Mouse (Mus musculus): ENCODE measurements at regions not wholly inside any gene's neighbourhood (a gene's known extent, or its start where the extent isn't known, plus 50 kb on each side); places are given as distances from the start of the nearest gene placed in this dataset.

DNA sequence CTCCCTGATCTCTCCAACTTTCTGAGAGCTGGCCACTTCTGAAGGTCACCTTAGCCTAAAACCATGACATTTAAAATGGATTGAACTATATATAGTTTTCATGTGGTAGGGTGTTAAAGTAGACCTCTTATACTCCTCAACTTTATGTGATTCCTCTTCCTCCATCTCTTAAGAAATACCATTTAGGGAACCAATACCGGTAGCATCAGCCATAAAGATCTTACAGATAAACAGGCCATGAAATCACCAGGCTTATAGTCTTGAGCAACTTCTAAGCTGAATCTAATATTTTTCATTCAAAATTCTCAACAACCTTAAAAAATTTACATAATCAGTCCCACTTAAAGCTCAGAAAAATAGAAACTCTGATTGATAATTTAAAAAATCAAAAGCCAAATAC, 56.2 kb downstream of the Rpl36a-ps1 start:
- DNase-seq: no peak

DNA sequence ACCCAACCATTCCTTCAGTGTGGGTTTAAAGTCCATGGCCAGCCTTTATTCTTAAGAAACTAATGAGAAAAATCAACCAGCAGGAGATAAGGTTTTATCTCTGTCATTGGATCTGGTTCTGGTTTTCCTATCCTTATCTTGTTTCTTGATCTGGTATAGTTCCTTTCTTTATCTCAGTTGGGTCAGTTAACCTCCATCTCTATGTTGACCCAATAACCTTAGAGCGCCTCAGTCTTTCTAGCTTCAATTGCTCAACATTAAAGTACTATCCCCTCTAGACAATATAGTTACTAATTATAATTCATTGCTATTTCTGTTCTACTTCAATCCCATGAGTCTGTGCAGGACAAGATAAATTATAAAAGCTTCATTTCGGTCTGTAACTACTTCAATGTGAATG, 56.7 kb downstream of the Rpl36a-ps1 start:
- no peak for DNase-seq

DNA sequence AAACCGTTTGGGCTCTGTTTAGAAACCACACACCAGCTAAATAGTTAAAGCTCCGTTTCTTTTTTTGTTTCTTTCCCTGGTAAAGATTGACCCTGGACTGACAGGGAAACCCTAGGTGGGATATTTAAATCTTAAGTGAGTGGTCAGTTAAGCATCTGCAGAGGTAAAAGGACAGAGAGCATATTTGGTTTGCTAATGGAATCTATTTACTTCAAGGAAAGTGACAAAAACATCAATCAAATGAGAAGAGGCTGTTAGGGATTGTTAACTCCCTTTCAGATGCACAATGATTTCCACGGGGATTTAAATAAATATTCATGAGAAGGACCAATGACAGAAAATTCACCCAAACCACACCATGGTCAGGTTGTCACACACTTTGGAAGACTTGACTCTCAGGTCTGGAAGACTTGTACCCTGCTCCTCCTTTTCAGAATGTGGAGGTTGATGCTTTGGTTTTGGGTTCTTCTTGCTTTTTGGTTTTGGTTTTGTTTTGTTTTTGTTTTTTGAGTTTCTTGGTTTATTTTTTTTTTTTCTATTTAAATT, 60.7 kb downstream of the Rpl36a-ps1 start:
- DNase-seq: no peak

GRCm38 (mm10) chr14:98929276-98929675, 64.8 kb downstream of the Rpl36a-ps1 start:
- peak; percentile 64 to 65 for DNase-seq

DNA sequence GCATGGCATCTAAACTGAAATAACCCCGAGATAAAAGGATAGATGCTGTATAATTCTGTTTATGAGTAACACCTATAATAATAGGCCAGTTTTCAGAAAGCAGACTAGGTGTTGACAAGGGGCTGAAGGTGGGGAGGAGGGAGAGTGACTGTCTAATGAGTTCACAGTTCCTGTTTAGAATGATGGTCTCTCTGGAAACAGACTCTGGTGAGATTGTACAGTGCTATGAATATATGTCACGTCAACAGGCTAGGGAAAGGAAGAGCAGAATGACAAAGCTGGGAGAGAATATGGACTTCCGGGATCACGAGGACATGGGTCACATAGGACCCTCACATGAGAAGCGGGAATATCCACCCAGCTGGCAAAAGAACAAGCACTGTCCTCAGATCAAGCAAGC, 85.9 kb downstream of the Rpl36a-ps1 start:
- no peak for DNase-seq

DNA sequence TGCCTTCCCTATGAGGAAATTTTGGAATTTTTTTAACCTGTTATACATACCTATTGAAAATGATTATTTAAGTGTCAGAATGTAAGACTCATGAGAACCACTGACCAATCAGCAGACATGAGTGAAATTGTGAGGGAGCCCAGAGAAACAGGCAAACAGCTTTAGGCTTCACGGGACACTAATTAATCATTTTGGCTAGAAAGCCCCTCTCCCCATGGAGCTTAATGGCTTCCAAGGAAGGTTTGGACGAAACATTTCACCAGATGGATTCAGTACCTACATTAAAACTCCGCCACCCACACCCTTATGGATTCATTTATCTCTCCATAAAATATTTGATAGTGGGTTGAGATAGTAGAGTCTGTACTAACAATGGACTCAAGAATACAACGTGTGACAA, 95.2 kb downstream of the Rpl36a-ps1 start:
- DNase-seq: no peak

DNA sequence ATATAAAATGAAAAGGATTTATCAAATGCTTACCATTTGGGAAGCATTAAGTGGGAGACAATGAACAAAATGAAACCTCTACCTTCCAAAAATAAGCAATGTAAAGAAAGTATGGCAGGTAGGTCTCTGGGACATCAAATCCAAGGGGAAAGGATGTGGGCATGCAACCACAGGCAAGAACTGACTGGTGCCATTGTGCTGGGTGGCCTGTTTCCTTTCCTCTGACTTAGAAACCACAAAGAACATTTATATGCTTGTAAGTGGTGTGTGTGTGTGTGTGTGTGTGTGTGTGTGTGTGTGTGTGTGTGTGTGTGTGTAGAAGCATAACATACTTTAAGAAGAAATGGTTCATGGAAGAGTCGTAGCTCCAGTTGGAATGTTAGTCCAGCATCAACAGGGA, 96.7 kb downstream of the Rpl36a-ps1 start:
- DNase-seq: no peak

DNA sequence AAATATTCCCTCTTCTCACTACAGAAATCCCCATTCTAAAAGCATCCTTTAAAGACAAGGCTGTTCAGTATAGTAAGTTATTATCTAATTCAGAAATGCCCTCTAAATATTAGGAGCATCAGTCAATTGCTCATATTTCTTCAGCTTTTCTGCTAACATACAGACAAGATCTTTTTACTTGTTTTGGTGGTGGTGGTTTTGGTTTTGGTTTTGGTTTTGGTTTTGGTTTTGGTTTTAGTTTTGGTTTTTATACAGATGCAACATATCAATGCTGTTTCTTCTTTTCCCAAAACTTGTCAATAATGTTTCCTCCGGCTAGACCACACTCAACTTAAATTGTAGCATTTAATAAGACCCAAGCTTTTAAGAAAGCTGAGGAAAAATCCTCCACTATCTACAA, 98.2 kb downstream of the Rpl36a-ps1 start:
- no peak for DNase-seq

DNA sequence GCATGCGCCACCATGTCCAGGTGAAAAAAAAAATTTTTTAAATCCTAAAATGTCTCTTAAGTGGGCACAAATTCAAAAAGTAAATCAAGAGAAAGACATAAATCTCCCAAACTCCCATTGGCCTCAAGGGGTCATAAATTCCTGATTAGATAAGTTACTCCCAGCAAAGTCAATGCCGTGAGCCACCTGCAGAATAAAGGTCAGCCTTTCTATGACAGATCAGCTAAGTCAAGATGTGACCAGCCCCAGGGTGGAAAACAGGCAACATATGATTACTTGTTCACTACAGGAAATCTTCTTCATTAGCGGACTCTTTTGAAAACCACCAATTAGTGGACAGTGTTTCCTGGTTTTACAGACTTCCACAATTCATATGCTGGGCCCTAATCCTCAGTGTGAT, 101.4 kb downstream of the Rpl36a-ps1 start:
- DNase-seq: no peak

GRCm38 (mm10) chr14:98891252-98891947, 102.7 kb downstream of the Rpl36a-ps1 start:
- no peak for DNase-seq

- DNase-seq: no peak
Observed at GRCm38 (mm10) chr14:98887588-98887987, 106.5 kb downstream of the Rpl36a-ps1 start.

DNA sequence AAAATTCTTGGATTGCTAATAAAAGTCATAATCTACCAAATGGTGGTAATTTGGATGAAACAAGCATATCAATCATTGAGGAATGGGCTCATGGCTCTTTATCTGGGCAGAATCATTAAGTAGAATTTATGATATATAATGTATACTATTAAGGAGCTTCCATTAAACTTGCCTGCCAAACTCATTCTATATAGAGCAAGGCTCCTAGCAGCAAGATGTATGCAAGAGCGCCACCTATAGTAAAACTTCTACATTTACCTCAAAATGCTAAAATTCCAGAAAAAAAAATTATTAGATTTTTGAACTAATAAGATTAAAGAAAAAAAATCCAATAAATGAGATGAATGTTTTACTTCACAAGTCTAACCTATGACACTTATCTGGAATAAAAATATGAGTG, 107.1 kb downstream of the Rpl36a-ps1 start:
- no peak for DNase-seq

GRCm38 (mm10) chr14:98882586-98882985, 111.5 kb downstream of the Rpl36a-ps1 start:
- DNase-seq: no peak

- peak; percentile 40 to 60 for DNase-seq
Observed at GRCm38 (mm10) chr14:98877956-98878355, 116.2 kb downstream of the Rpl36a-ps1 start.

- DNase-seq: no peak
Observed at GRCm38 (mm10) chr14:98873446-98873845, 120.7 kb downstream of the Rpl36a-ps1 start.

- DNase-seq: no peak
Observed at GRCm38 (mm10) chr14:98869888-98870287, 124.2 kb downstream of the Rpl36a-ps1 start.

DNA sequence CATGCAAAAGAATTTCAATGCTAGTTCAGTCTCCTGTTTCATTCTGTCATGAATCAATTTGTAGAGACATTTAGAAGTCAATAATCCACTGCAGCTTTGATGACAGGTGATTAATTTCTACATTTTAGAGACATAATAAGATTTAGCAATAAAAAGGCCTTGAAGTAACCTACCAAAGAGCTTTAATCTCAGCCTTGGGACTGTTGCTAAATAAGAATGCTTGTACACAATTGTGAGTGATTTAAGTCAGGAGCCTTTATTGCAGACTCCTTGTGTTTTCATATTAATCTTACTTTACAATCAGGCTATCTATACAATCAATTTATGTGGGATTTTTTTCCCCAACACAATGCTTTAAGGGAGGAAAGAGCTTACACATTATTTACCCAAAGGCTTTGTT, 127.2 kb downstream of the Rpl36a-ps1 start:
- DNase-seq: no peak

- peak in 1 of 2 experiments; percentile 22 for DNase-seq
Observed at GRCm38 (mm10) chr14:98864001-98864400, 130.1 kb downstream of the Rpl36a-ps1 start.

DNA sequence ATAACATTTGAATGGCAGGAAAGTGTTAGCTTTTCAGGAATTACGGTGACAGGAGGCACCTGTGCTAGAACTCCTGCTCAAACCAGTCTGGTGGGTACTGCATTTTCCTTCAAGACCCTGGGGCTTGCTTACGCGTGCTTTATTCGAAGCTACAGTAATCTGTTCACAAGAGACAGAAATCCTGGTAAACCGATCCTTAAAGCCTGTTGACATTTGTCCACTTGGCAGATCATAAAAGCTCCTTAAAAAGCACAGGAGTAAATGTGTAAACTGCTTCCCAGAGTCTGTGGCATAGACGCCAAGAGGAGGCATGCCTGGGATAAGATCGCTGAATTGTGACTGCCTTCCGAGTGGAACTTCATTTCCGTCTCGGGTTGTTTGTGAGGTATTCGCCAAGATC, 130.5 kb downstream of the Rpl36a-ps1 start:
- DNase-seq: no peak

- no peak for DNase-seq
Observed at GRCm38 (mm10) chr14:98862095-98862735, 131.9 kb downstream of the Rpl36a-ps1 start.

- DNase-seq: no peak
Observed at GRCm38 (mm10) chr14:98858801-98859200, 135.3 kb downstream of the Rpl36a-ps1 start.

- no peak for DNase-seq
Observed at GRCm38 (mm10) chr14:98848500-98848899, 145.6 kb downstream of the Rpl36a-ps1 start.

GRCm38 (mm10) chr14:98844221-98844620, 149.9 kb downstream of the Rpl36a-ps1 start:
- DNase-seq: no peak

GRCm38 (mm10) chr14:98834316-98834715, 159.8 kb downstream of the Rpl36a-ps1 start:
- no peak for DNase-seq
